Mouse (Mus musculus): ENCODE data around the gene Smok3a. TPM values are rescaled to one million over a fixed set of nuclear protein-coding genes. Genes with fewer than 3 reads are reported as not detected.
"Not testable (repeated sequence)": the region's sequence is repeated elsewhere in the genome, so short reads cannot be mapped to it uniquely, and the experiment has no call there.

The Smok3a gene
- total RNA-seq (2021): not detected
- long read RNA-seq, experiment 1: 0 reads
- long read RNA-seq, experiment 2: 0 reads

GRCm38 (mm10) chr5:138020961-138021479 lies at the start of gene Smok3a, which contains the start of gene Smok3b:
Gene Smok3a, plus strand, starts transcription at chr5:138021261.
Gene Smok3b, plus strand, starts transcription at chr5:138021429.
- DNase-seq (ENCODE audit: low spot score in 2 of 2): not testable (repeated sequence)

- DNase-seq (ENCODE audit: low spot score in 2 of 2): no peak
These were observed 47.9 kb upstream of the Smok3a start for GRCm38 (mm10) chr5:137973161-137973560.

GRCm38 (mm10) chr5:137973738-137974137 lies 47.3 kb upstream of the Smok3a start:
- no peak for DNase-seq (ENCODE audit: low spot score in 2 of 2)

GRCm38 (mm10) chr5:137974724-137975123 lies 46.3 kb upstream of the Smok3a start:
- DNase-seq (ENCODE audit: low spot score in 2 of 2): no peak

GRCm38 (mm10) chr5:137975434-137975833 lies 45.6 kb upstream of the Smok3a start:
- DNase-seq (ENCODE audit: low spot score in 2 of 2): no peak

- DNase-seq (ENCODE audit: low spot score in 2 of 2): no peak
These were observed 43.8 kb upstream of the Smok3a start for GRCm38 (mm10) chr5:137977291-137977690.

- no peak for DNase-seq (ENCODE audit: low spot score in 2 of 2)
These were observed 42.0 kb upstream of the Smok3a start for GRCm38 (mm10) chr5:137979081-137979480.

GRCm38 (mm10) chr5:137981300-137981699 lies 39.8 kb upstream of the Smok3a start, which contains the start of gene Azgp1:
Gene Azgp1, plus strand, starts transcription at chr5:137981520.
- no peak for DNase-seq (ENCODE audit: low spot score in 2 of 2)

GRCm38 (mm10) chr5:137986351-137986750 lies 34.7 kb upstream of the Smok3a start:
- no peak for DNase-seq (ENCODE audit: low spot score in 2 of 2)

GRCm38 (mm10) chr5:138009437-138009836 lies 11.6 kb upstream of the Smok3a start:
- no peak for DNase-seq (ENCODE audit: low spot score in 2 of 2)

GRCm38 (mm10) chr5:138012382-138012781 lies 8.7 kb upstream of the Smok3a start:
- DNase-seq (ENCODE audit: low spot score in 2 of 2): no peak

GRCm38 (mm10) chr5:138016530-138016929 lies 4.5 kb upstream of the Smok3a start:
- no peak for DNase-seq (ENCODE audit: low spot score in 2 of 2)

GRCm38 (mm10) chr5:138016997-138017396 lies 4.1 kb upstream of the Smok3a start:
- DNase-seq (ENCODE audit: low spot score in 2 of 2): no peak

GRCm38 (mm10) chr5:138019577-138019976 lies 1.5 kb upstream of the Smok3a start:
- not testable (repeated sequence) for DNase-seq (ENCODE audit: low spot score in 2 of 2)

GRCm38 (mm10) chr5:138052894-138053293 lies 31.8 kb downstream of the Smok3a start, which contains the start of gene Smok3c:
Gene Smok3c, plus strand, starts transcription at chr5:138053194.
- DNase-seq (ENCODE audit: low spot score in 2 of 2): not testable (repeated sequence)

- no peak for DNase-seq (ENCODE audit: low spot score in 2 of 2)
These were observed 52.7 kb downstream of the Smok3a start for GRCm38 (mm10) chr5:138073803-138074202.

GRCm38 (mm10) chr5:138075684-138076083 lies 54.6 kb downstream of the Smok3a start:
- DNase-seq (ENCODE audit: low spot score in 2 of 2): no peak

GRCm38 (mm10) chr5:138076148-138076547 lies 55.1 kb downstream of the Smok3a start:
- no peak for DNase-seq (ENCODE audit: low spot score in 2 of 2)

GRCm38 (mm10) chr5:138080456-138080855 lies 59.4 kb downstream of the Smok3a start:
- DNase-seq (ENCODE audit: low spot score in 2 of 2): no peak

GRCm38 (mm10) chr5:138081446-138081845 lies 60.4 kb downstream of the Smok3a start:
- no peak for DNase-seq (ENCODE audit: low spot score in 2 of 2)

- no peak for DNase-seq (ENCODE audit: low spot score in 2 of 2)
These were observed 62.3 kb downstream of the Smok3a start for GRCm38 (mm10) chr5:138083318-138083900.

- no peak for DNase-seq (ENCODE audit: low spot score in 2 of 2)
These were observed 62.9 kb downstream of the Smok3a start for GRCm38 (mm10) chr5:138083936-138084335.
